ENCODE assay signal across 8 mouse cellular contexts in the genomic region with DNA sequence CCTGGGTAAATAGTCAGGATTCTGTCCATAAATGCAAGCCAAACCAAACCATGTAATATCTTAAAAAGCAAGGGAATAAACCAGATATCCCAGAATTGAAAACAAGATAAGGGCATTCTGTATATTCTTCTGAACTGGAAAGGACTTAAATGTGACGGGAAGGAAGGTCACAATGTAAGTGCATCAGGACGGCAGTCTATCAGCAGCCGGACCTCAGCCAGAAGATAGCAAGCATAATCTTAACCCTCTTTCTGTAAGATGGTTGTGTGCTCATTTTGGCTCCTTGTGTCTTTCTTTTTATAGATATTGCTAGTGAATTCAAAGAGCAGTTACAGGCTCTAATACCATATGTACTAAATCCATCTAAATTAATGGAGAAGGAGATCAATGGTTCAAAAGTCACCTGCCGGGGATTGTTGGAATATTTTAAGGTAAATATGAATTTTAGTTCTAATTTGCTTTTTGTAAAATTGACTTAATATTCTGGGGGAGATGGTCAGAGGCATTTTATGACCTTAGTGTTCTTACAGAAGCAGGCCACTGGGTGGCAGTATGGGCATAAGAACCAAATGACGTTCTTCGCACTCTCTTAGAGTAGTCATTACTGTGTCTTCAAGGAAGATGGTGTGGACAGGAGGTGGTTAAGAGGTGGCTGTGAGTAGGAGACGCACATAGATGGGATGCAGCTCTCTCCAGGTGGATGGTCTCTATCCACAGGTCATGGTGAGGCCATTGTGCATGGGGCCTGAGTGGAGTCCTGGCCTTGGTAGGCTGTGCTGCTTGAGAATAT. TPM values are rescaled to one million over a fixed set of nuclear protein-coding genes. Genes with fewer than 3 reads are reported as not detected.
DNase-seq lines count a peak whose midpoint lies in the region; ATAC-seq and TF ChIP-seq lines count a peak whose summit lies in the region.

No protein-coding gene starts in this region.

- no peaks in the 10 kb centered on the region for H3K9me3 ChIP-seq in intestine, embryonic 14.5 days (ENCODE audit: control insufficient read depth, low read length)
- H3K9me3 ChIP-seq in intestine, embryonic 16.5 days (ENCODE audit: control insufficient read depth, low read length): no peaks in the 10 kb centered on the region
- H3K9me3 ChIP-seq in midbrain, embryonic 14.5 days (ENCODE audit: control insufficient read depth, low read length): no peaks in the 10 kb centered on the region

- H3K9ac ChIP-seq in intestine, embryonic 14.5 days (ENCODE audit: low read length): no peak overlapping the region
- H3K9ac ChIP-seq in intestine, embryonic 16.5 days (ENCODE audit: low read depth, low read length): no peak overlapping the region
- H3K9ac ChIP-seq in midbrain, embryonic 14.5 days (replicated peaks; ENCODE audit: low read length): no peak overlapping the region

- WGBS in intestine, embryonic 14.5 days: 58% methylated on average over 7 of the region's 7 CpGs
- WGBS in intestine, embryonic 16.5 days: 55% methylated on average over 7 of the region's 7 CpGs
- WGBS in midbrain, embryonic 14.5 days: 55% methylated on average over 7 of the region's 7 CpGs
- WGBS in spleen, adult 2 months: 70% methylated on average over 7 of the region's 7 CpGs

- 0 out of 2 replicates have a peak, but pooled peaks have one; percentile 64 for ATAC-seq in intestine, embryonic 14.5 days (replicated peaks; ENCODE audit: low FRiP score, low TSS enrichment, low read depth)
- ATAC-seq in intestine, embryonic 16.5 days: no peak
- peak; percentile 58; the same call in 1 of the 2 replicates for ATAC-seq in midbrain, embryonic 14.5 days (ENCODE audit: low FRiP score, low TSS enrichment)

- no peaks in the 10 kb centered on the region for H3K4me1 ChIP-seq in intestine, embryonic 14.5 days (replicated peaks; ENCODE audit: control insufficient read depth, insufficient read depth, low read length)
- H3K4me1 ChIP-seq in intestine, embryonic 16.5 days (ENCODE audit: control insufficient read depth, insufficient read depth, low read length): no peaks in the 10 kb centered on the region
- no peaks in the 10 kb centered on the region for H3K4me1 ChIP-seq in midbrain, embryonic 14.5 days (ENCODE audit: control insufficient read depth, insufficient read depth, low read length)
- H3K4me1 ChIP-seq in spleen, adult 2 months (ENCODE audit: control insufficient read depth, insufficient read depth, insufficient read length): no peaks in the 10 kb centered on the region

- peaks cover 68% of the 10 kb centered on the region for H3K36me3 ChIP-seq in intestine, embryonic 14.5 days (ENCODE audit: control insufficient read depth, insufficient read depth, low read length)
- H3K36me3 ChIP-seq in intestine, embryonic 16.5 days (ENCODE audit: control insufficient read depth, insufficient read depth, low read length): no peaks in the 10 kb centered on the region; the same call in 1 of the 2 replicates
- H3K36me3 ChIP-seq in midbrain, embryonic 14.5 days (ENCODE audit: control insufficient read depth, insufficient read depth, low read length): peaks cover 47% of the 10 kb centered on the region
- peaks cover 16% of the 10 kb centered on the region for H3K36me3 ChIP-seq in spleen, adult 2 months (ENCODE audit: control insufficient read depth, insufficient read depth, low read length)

- intact Hi-C loops in left cerebral cortex, postnatal 4 days (cut with DNase I): loop anchor here (5.0 kb wide), 2 partner anchors 68 to 88 kb away; no protein-coding TSS in a partner anchor

- DNase-seq in intestine, embryonic 14.5 days (ENCODE audit: low spot score): peak; percentile 84
- peak; percentile 24 for DNase-seq in cerebellum, adult 9-11 months
- DNase-seq in frontal cortex, postnatal 14 days (ENCODE audit: low spot score in 2 of 2): peak; percentile 35 to 68
- DNase-seq in kidney, adult 18-20 months: peak; percentile 62
- DNase-seq in left cerebral cortex, postnatal 4 days: peak; percentile 68
- DNase-seq in midbrain, embryonic 14.5 days: peak; percentile 88
- DNase-seq in spleen, adult 2 months (ENCODE audit: low read depth in 1 of 2, low spot score in 2 of 2): peak; percentile 28 to 51

- no peaks in the 10 kb centered on the region for H3K27me3 ChIP-seq in intestine, embryonic 14.5 days (replicated peaks; ENCODE audit: control insufficient read depth, insufficient read depth, low read length)
- no peaks in the 10 kb centered on the region for H3K27me3 ChIP-seq in intestine, embryonic 16.5 days (replicated peaks; ENCODE audit: control insufficient read depth, insufficient read depth, low read length)
- no peaks in the 10 kb centered on the region for H3K27me3 ChIP-seq in midbrain, embryonic 14.5 days (ENCODE audit: control insufficient read depth, insufficient read depth, low read length)
- H3K27me3 ChIP-seq in spleen, adult 2 months (ENCODE audit: control insufficient read depth, insufficient read depth, low read length): no peaks in the 10 kb centered on the region

- H3K27ac ChIP-seq in intestine, embryonic 14.5 days (ENCODE audit: low read depth): no peak overlapping the region
- H3K27ac ChIP-seq in intestine, embryonic 16.5 days (ENCODE audit: low read length): no peak overlapping the region
- H3K27ac ChIP-seq in midbrain, embryonic 14.5 days (replicated peaks; ENCODE audit: low read depth, low read length): no peak overlapping the region
- no peak overlapping the region for H3K27ac ChIP-seq in spleen, adult 2 months (ENCODE audit: insufficient read depth, low read length)

- no peak overlapping the region for H3K4me2 ChIP-seq in intestine, embryonic 14.5 days (ENCODE audit: low read length)
- H3K4me2 ChIP-seq in intestine, embryonic 16.5 days (ENCODE audit: low read depth, low read length): no peak overlapping the region
- H3K4me2 ChIP-seq in midbrain, embryonic 14.5 days (ENCODE audit: low read length): no peak overlapping the region

- TF ChIP-seq POLR2A in spleen, adult 2 months (IDR thresholded peaks at IDR 0.05; ENCODE audit: low read depth, low read length): no peak

- peak; percentile 43; the same call in 1 of the 2 replicates for TF ChIP-seq CTCF in spleen, adult 2 months (IDR thresholded peaks at IDR 0.05; ENCODE audit: extremely low read depth, insufficient read depth, insufficient read length, insufficient replicate concordance)

- H3K4me3 ChIP-seq in intestine, embryonic 14.5 days (ENCODE audit: low read depth, low read length): no peak overlapping the region
- H3K4me3 ChIP-seq in intestine, embryonic 16.5 days (ENCODE audit: low read length): no peak overlapping the region
- H3K4me3 ChIP-seq in midbrain, embryonic 14.5 days (replicated peaks; ENCODE audit: low read depth, low read length): no peak overlapping the region
- no peak overlapping the region for H3K4me3 ChIP-seq in spleen, adult 2 months (ENCODE audit: extremely low read depth, insufficient read depth, insufficient read length)

RNA-seq across cellular contexts. Expression of gene Pla2g16, which starts 28.4 kb away (rescaled TPM):
- 7.0 and 8.4 TPM in 2 replicates for polyA plus RNA-seq in intestine, embryonic 14.5 days (2014; fragmentation: Nextera tagmentation; extraction: Ambion mirVana)
- polyA plus RNA-seq in intestine, embryonic 16.5 days (2015; fragmentation: Nextera tagmentation; extraction: Ambion mirVana): 5.5 and 7.2 TPM in 2 replicates
- 1 to 10 TPM; 5.5 to 5.6 TPM for total RNA-seq in left cerebral cortex, postnatal 4 days (2021)
- 1.2 and 2.5 TPM in 2 replicates for polyA plus RNA-seq in midbrain, embryonic 14.5 days (2014; fragmentation: Nextera tagmentation; extraction: Ambion mirVana)
- polyA plus RNA-seq in spleen, adult 2 months (2012; rRNA removed): 15.2 and 17.2 TPM in 2 replicates

RNA-seq across cellular contexts. Expression of gene Atl3, which starts 35.0 kb away (rescaled TPM):
- 12.1 and 15.4 TPM in 2 replicates for polyA plus RNA-seq in intestine, embryonic 14.5 days (2014; fragmentation: Nextera tagmentation; extraction: Ambion mirVana)
- 6.1 and 7.7 TPM in 2 replicates for polyA plus RNA-seq in intestine, embryonic 16.5 days (2015; fragmentation: Nextera tagmentation; extraction: Ambion mirVana)
- total RNA-seq in left cerebral cortex, postnatal 4 days (2021): 10 to 100 TPM; 23.6 to 24.6 TPM
- 5.9 and 6.8 TPM in 2 replicates for polyA plus RNA-seq in midbrain, embryonic 14.5 days (2014; fragmentation: Nextera tagmentation; extraction: Ambion mirVana)
- polyA plus RNA-seq in spleen, adult 2 months (2012; rRNA removed): 6.1 and 6.7 TPM in 2 replicates

RNA-seq across cellular contexts. Expression of gene Rtn3, which starts 45.8 kb away (rescaled TPM):
- polyA plus RNA-seq in intestine, embryonic 14.5 days (2014; fragmentation: Nextera tagmentation; extraction: Ambion mirVana): 117 and 123 TPM in 2 replicates
- 127 TPM in 2 replicates for polyA plus RNA-seq in intestine, embryonic 16.5 days (2015; fragmentation: Nextera tagmentation; extraction: Ambion mirVana)
- 100 to 1,000 TPM; 589 to 625 TPM for total RNA-seq in left cerebral cortex, postnatal 4 days (2021)
- polyA plus RNA-seq in midbrain, embryonic 14.5 days (2014; fragmentation: Nextera tagmentation; extraction: Ambion mirVana): 586 and 610 TPM in 2 replicates
- polyA plus RNA-seq in spleen, adult 2 months (2012; rRNA removed): 39.6 and 53.4 TPM in 2 replicates

Comparison
In these comparisons a context has a peak if more than half of its experiments do, and no peak if none do; other contexts are left out.
1. DNase-seq: peak in every context shown above with its lines; median percentile 88 in midbrain, embryonic 14.5 days; 84 in intestine, embryonic 14.5 days; 68 in left cerebral cortex, postnatal 4 days; 62 in kidney, adult 18-20 months; 52 in frontal cortex, postnatal 14 days; 40 in spleen, adult 2 months; 24 in cerebellum, adult 9-11 months.